In the genomic region with DNA sequence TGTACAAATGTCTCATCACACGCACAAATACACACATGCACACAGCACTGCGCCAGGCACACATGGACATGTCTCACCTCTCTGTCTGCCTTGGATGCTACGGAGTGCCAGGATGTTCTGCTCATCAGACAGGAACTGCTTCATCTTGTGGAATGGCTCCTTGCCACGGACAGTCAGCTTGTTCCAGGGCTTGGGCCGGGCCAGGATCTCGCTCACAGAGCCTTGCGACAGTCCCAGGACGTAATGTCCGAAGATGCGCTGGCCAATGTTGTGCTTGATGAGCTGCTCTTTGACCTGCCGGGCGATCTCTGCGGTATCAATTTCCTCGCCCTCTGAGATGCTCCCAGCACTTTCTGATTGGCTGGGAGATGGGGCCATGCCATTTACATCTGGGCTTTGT, we compare ENCODE assay signal across 12 mouse cellular contexts.
DNase-seq lines count a peak whose midpoint lies in the region.
"Had no signal": no experiment of that assay in that cellular context is flagged by ENCODE, and none has a peak within 500 bp of the region (broad histone marks: within the 10 kb centered on the region; RNA-seq: fewer than 3 reads in every experiment).

No protein-coding gene starts in this region.

- DNase-seq in kidney, postnatal 14 days = peak; percentile 16
- DNase-seq in kidney, postnatal 10 days = no peak
- peak; percentile 35 for DNase-seq in ovary, postnatal 36 days (ENCODE audit: low spot score)
- DNase-seq in ovary, adult 18-20 months (ENCODE audit: low spot score) = no peak
- peak; percentile 40 for DNase-seq in cerebellum, adult 9-11 months
- peak; percentile 31 for DNase-seq in gastrocnemius, postnatal 14 days
- no peak for DNase-seq in right cerebral cortex, postnatal 10 days (ENCODE audit: low spot score in 2 of 2)
- no peak for DNase-seq in frontal cortex, postnatal 36 days (ENCODE audit: low spot score in 2 of 2)
- DNase-seq: heart, adult 11 months; layer of hippocampus, adult 9-11 months; spleen, adult 18-20 months; thymus, postnatal 4 days had no signal

- intact Hi-C loops in gastrocnemius, postnatal 14 days (cut with DNase I; ENCODE audit: low total_unique reads) = no loop called here

Comparison
In these comparisons a context has a peak if more than half of its experiments do, and no peak if none do; other contexts are left out.
1. DNase-seq: peak in kidney, postnatal 14 days (single experiment), ovary, postnatal 36 days (single experiment), cerebellum, adult 9-11 months (single experiment) and gastrocnemius, postnatal 14 days (single experiment); none in kidney, postnatal 10 days (single experiment), ovary, adult 18-20 months (single experiment), right cerebral cortex, postnatal 10 days (0 of 2) and frontal cortex, postnatal 36 days (0 of 2).